Mouse (Mus musculus) intestine, embryonic 16.5 days (tissue): ENCODE data around the gene Ppm1b. TPM values are rescaled to one million over a fixed set of nuclear protein-coding genes. Genes with fewer than 3 reads are reported as not detected.

Experiments
- ATAC-seq: fragments of 200-750 bp; cut with Nextera tagmentation; 2 replicates; pipeline ENCODE4 v1.8.0; 2017; ENCODE audit warnings: moderate TSS enrichment, moderate library complexity
- H3K27ac ChIP-seq: fragments of 300-500 bp; sonication (generic); 2 replicates; pipeline ENCODE4 v1.5.1; 2014; ENCODE audit warnings: mild to moderate bottlenecking, low read length
- H3K27me3 ChIP-seq: fragments of 300-500 bp; sonication (generic); replicated peaks from 2 replicates; pipeline ENCODE4 v1.6.1; 2014; ENCODE audit warnings: low read length, control low read depth, mixed read lengths; ENCODE audit not compliant: control insufficient read depth, insufficient read depth
- H3K36me3 ChIP-seq: fragments of 300-500 bp; sonication (generic); 2 replicates; pipeline ENCODE4 v1.6.1; 2014; ENCODE audit warnings: low read length, control low read depth; ENCODE audit not compliant: control insufficient read depth, insufficient read depth
- H3K4me1 ChIP-seq: fragments of 300-500 bp; sonication (generic); 2 replicates; pipeline ENCODE4 v1.6.1; 2014; ENCODE audit warnings: low read length, control low read depth, mixed read lengths; ENCODE audit not compliant: control insufficient read depth, insufficient read depth
- H3K4me2 ChIP-seq: fragments of 300-500 bp; sonication (generic); 2 replicates; pipeline ENCODE4 v1.6.1; 2014; ENCODE audit warnings: low read depth, low read length, control low read depth
- H3K4me3 ChIP-seq: fragments of 300-500 bp; sonication (generic); 2 replicates; pipeline ENCODE4 v1.5.1; 2014; ENCODE audit warnings: mild to moderate bottlenecking, low read length
- H3K9ac ChIP-seq: fragments of 300-500 bp; sonication (generic); 2 replicates; pipeline ENCODE4 v1.6.1; 2014; ENCODE audit warnings: low read depth, low read length
- H3K9me3 ChIP-seq: fragments of 300-500 bp; sonication (generic); 2 replicates; pipeline ENCODE4 v1.6.1; 2016; ENCODE audit warnings: low read length, control low read depth; ENCODE audit not compliant: control insufficient read depth
- WGBS: fragments of 180-500 bp; shearing (Covaris S2); extraction: QIAGEN DNeasy Blood & Tissue Kit; methylation state at CpG from one replicate; pipeline ENCODE4 v1.1.7; 2014; 5-methylcytosine and 5-hydroxymethylcytosine counted together
- polyA plus RNA-seq: library from polyadenylated mRNA; unstranded; fragments of >200 nt; fragmentation: Nextera tagmentation; extraction: Ambion mirVana; gene quantifications from 2 replicates; pipeline ENCODE4 v1.2.1, GENCODE M21; 2015

Gene Ppm1b
- polyA plus RNA-seq, 1 experiment from 2014 or later = 70.4 TPM

- Histone ChIP-seq H3K27ac (no peak overlapping the region), H3K27me3 (no peaks in the 10 kb centered on the region), H3K4me2 (no peak overlapping the region), H3K36me3 (peaks cover 10% of the 10 kb centered on the region), H3K4me3 (no peak overlapping the region), H3K9me3 (no peaks in the 10 kb centered on the region), H3K9ac (no peak overlapping the region), H3K4me1 (no peaks in the 10 kb centered on the region)
- no peak for ATAC-seq
- WGBS = 91% methylated on average over 7 of the region's 7 CpGs
Observed at GRCm38 (mm10) chr17:85063560-85063959, 107.0 kb downstream of the Ppm1b start.

DNA sequence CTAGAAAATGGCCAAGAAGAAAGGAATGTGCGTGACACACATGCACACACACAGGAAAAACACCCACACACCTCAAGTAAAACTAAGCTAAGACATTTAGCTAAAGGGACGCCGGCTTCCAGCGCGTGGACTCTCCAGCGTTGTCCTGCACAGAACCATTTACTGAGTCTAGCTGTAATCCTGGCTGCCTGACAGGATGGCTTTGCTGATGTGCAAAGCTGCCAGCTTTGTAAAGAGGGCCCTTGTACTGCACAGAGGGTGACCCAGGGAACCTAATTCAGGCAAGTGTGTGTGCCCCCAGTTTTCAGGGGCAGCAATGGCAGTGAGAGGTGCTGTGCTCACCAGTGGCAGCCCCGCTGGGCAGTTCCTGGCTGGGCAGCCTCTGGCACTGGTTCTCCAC, 110.8 kb downstream of the Ppm1b start:
- Histone ChIP-seq H3K9ac (no peak overlapping the region), H3K27ac (no peak overlapping the region), H3K4me1 (no peaks in the 10 kb centered on the region), H3K4me3 (no peak overlapping the region), H3K36me3 (peaks cover 16% of the 10 kb centered on the region), H3K4me2 (no peak overlapping the region), H3K9me3 (no peaks in the 10 kb centered on the region), H3K27me3 (no peaks in the 10 kb centered on the region)
- no peak for ATAC-seq
- WGBS = 97% methylated on average over 7 of the region's 7 CpGs

DNA sequence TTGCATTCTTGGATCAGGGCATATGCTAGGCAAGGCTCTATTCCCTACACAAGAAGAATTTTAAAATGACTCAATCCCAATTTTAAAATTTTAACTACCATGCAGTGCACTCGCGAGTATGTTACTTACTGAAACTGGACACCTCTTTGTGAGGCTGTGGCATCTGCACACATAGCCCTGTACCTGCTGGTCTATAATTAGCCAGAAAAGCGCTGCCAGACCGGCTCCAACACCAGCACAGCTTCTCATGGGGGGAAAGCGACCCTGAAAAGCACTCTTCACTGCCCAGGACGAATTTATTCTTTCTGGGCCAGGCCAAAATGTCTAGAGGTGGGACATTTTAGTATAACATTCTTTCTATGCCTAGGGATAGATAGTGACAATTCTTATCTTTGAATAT, 114.1 kb downstream of the Ppm1b start:
- Histone ChIP-seq H3K4me3 (no peak overlapping the region), H3K36me3 (peaks cover 13% of the 10 kb centered on the region), H3K9ac (no peak overlapping the region), H3K4me2 (no peak overlapping the region), H3K4me1 (peaks cover 4% of the 10 kb centered on the region; the same call in 1 of the 2 replicates), H3K9me3 (no peaks in the 10 kb centered on the region), H3K27me3 (no peaks in the 10 kb centered on the region), H3K27ac (no peak overlapping the region)
- 80% methylated on average over 6 of the region's 6 CpGs for WGBS
- ATAC-seq = no peak

DNA sequence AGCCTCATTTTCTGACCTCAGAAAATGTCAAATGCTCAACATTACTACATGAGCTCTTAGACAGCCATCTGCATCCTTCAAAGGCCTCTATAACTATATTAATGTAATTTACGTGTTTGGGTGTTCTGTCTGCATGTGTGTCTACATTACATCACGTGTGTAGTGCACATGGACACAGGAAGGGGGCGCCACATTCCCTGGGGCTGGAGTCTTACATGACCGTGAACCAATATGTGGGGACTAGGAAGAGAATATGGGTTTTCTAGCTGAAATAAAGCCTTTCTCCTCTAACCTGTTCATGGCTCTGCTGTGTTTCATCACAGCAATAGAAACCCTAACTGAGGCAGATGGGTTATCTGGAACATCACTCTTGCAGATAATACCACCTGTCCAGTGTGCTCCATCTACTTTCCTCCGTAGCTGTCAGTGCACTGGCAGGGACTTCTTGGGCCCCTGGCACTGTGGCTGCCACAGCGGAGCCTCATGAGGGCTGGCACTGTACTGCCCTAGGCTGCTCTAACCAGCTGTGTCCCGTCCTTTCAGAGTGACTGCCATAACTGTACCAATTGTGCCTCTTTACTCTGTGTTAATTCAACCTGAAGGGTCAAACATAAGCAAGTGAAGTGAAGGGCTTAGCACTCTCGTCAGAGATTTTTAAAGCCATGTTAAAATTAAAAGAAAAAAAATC, 114.7 kb downstream of the Ppm1b start:
- H3K4me2 ChIP-seq = no peak overlapping the region
- WGBS = 91% methylated on average over 8 of the region's 8 CpGs
- H3K9me3 ChIP-seq = no peaks in the 10 kb centered on the region
- H3K27me3 ChIP-seq = no peaks in the 10 kb centered on the region
- peaks cover 4% of the 10 kb centered on the region; the same call in 1 of the 2 replicates for H3K4me1 ChIP-seq
- no peak overlapping the region for H3K27ac ChIP-seq
- no peak overlapping the region for H3K4me3 ChIP-seq
- H3K9ac ChIP-seq = no peak overlapping the region
- H3K36me3 ChIP-seq = peaks cover 10% of the 10 kb centered on the region
- no peak for ATAC-seq

- H3K4me3 ChIP-seq = no peak overlapping the region
- no peak overlapping the region for H3K4me2 ChIP-seq
- H3K9ac ChIP-seq = no peak overlapping the region
- no peaks in the 10 kb centered on the region for H3K27me3 ChIP-seq
- no peak overlapping the region for H3K27ac ChIP-seq
- ATAC-seq = no peak
- 69% methylated on average over 11 of the region's 11 CpGs for WGBS
- no peaks in the 10 kb centered on the region for H3K9me3 ChIP-seq
- H3K36me3 ChIP-seq = peaks cover 12% of the 10 kb centered on the region
- H3K4me1 ChIP-seq = peaks cover 4% of the 10 kb centered on the region; the same call in 1 of the 2 replicates
Observed at GRCm38 (mm10) chr17:85072383-85072782, 115.8 kb downstream of the Ppm1b start.

GRCm38 (mm10) chr17:85073214-85073613, 116.7 kb downstream of the Ppm1b start:
- H3K27ac ChIP-seq = no peak overlapping the region
- no peak overlapping the region for H3K4me2 ChIP-seq
- H3K27me3 ChIP-seq = no peaks in the 10 kb centered on the region
- H3K36me3 ChIP-seq = peaks cover 12% of the 10 kb centered on the region
- ATAC-seq = peak; percentile 70
- H3K4me3 ChIP-seq = no peak overlapping the region
- WGBS = 61% methylated on average over 7 of the region's 7 CpGs
- no peak overlapping the region for H3K9ac ChIP-seq
- no peaks in the 10 kb centered on the region for H3K9me3 ChIP-seq
- peaks cover 4% of the 10 kb centered on the region; the same call in 1 of the 2 replicates for H3K4me1 ChIP-seq

Other genes with a start within 250 kb of the Ppm1b start
- gene Lrpprc, start 166.0 kb upstream of the Ppm1b start, polyA plus RNA-seq = 54.5 and 55.6 TPM in 2 replicates
- gene Slc3a1, start 71.6 kb downstream of the Ppm1b start, polyA plus RNA-seq = 72.2 and 109 TPM in 2 replicates
- 26.4 and 29.8 TPM in 2 replicates for gene Prepl, start 133.5 kb downstream of the Ppm1b start, polyA plus RNA-seq
- 15.3 and 16.4 TPM in 2 replicates for gene Camkmt, start 133.8 kb downstream of the Ppm1b start, polyA plus RNA-seq